Mouse (Mus musculus): Measurements from ENCODE around the gene Zic5. TPM values are rescaled to one million over a fixed set of nuclear protein-coding genes. Genes with fewer than 3 reads are reported as not detected.
A peak's percentile ranks its signal among the peaks of the same experiment; 100 is the strongest.

Zic5 gene
- polyA plus RNA-seq, 1 experiment from 2014 or later, result not detected

DNA sequence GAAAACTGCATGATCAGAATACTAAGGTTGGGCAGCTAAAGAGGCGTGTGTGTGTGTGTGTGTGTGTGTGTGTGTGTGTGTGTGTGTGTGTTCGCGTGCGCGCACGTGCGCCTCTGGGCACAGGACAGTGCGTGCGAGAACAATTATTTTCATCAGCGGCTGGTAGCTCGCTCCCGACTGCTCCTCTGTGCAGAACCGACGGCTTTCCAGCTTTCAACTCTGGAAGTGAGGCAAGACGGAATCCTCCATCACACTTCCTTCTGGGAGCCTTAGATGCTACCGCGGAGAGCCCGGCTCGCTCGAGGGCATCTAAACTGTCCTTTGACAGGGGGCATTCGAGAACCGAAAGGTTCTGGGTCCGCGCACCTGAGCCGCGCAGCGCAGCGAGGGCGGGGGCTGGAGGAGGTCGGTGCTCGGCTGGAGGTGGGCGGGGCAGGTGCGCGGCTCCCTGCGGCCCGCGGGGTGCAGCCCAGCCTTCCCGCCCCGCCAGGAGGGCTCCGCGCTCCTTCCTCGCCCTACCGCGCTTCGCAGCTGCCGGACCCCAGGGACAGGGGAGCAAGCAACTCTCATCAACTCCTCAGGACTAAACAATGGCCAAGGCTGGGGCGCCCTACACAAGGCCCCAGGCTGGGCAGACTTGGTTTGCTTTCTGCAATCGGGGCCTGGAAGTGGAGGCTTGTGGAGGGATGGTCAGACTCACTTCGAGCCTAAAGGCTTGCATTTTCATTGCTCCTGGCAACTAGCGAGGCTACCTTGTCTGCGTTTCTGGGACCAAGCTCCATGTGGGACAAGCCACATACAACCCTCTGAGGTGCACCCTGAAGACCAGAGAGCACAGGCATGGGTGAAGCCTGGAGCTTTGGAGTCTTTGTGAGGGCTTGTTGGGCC, 25.2 kb upstream of the Zic5 start, which contains the start of gene Gm10837:
Gene Gm10837, plus strand, starts transcription at position 146 of the 888 bp plus-strand sequence.
- H3K27me3 ChIP-seq (replicated peaks; ENCODE audit: control insufficient read depth, insufficient read depth, low read length), result peaks cover 85% of the 10 kb centered on the region
- no peak within 1 kb of the TSS for H3K27ac ChIP-seq (ENCODE audit: low read depth, low read length)
- WGBS, result 2% methylated on average over 51 of the region's 51 CpGs
- ATAC-seq, result peak; percentile 19; the same call in 1 of the 2 replicates
- H3K9ac ChIP-seq (ENCODE audit: low read depth, low read length), result no peak within 1 kb of the TSS
- no peak for TF ChIP-seq CTCF (IDR thresholded peaks at IDR 0.05; ENCODE audit: low read depth)
- no peaks in the 10 kb centered on the region for H3K4me1 ChIP-seq (replicated peaks; ENCODE audit: control insufficient read depth, insufficient read depth, low read length)
- peak within 1 kb of the TSS; percentile 49 for H3K4me2 ChIP-seq (replicated peaks; ENCODE audit: low read depth)
- H3K9me3 ChIP-seq (ENCODE audit: control insufficient read depth), result no peaks in the 10 kb centered on the region
- no peaks in the 10 kb centered on the region for H3K36me3 ChIP-seq (ENCODE audit: control insufficient read depth, insufficient read depth)
- H3K4me3 ChIP-seq (ENCODE audit: low read depth, low read length), result peak within 1 kb of the TSS; percentile 27

DNA sequence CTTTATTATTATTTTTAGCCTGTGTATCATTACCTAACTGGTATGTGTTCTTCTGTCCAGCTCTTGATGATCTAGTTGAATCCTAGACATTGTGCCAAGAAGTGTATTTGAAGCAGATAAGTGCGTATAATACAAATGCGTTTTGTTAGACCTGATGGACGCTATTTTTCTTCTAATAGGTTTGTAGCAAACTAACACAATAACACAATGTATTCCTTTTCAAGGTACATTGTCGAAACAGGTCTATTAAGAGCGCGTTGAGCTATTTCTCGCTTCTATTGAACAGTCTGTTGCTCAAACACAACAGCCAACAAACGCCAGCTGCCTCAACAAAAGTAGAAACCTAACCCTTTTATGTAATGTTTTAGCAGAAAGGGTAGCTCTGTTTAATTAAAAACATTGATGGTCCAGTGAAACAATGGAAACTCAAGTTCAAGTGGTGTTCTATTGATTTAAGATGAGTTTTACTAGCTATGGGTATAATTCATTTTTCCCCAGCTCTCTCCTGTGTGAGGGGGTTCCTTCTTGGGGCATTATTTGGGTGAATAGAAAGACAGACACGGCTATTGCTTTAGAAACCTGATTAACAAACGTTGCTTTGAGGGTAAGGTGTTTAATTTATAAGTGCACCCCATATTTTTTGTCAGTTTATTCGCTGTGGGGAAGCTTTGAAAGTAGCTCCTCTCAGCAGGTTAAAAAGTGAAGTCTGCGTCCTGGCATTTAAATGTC, 24.4 kb upstream of the Zic5 start:
- Histone ChIP-seq H3K9me3 (ENCODE audit: control insufficient read depth) (no peaks in the 10 kb centered on the region), H3K27ac (ENCODE audit: low read depth, low read length) (no peak overlapping the region), H3K9ac (ENCODE audit: low read depth, low read length) (no peak overlapping the region), H3K4me3 (ENCODE audit: low read depth, low read length) (0 out of 2 replicates have a peak overlapping the region, but pooled peaks have one; percentile 27), H3K4me2 (replicated peaks; ENCODE audit: low read depth) (no peak overlapping the region; the same call in 1 of the 2 replicates), H3K36me3 (ENCODE audit: control insufficient read depth, insufficient read depth) (no peaks in the 10 kb centered on the region), H3K4me1 (replicated peaks; ENCODE audit: control insufficient read depth, insufficient read depth, low read length) (no peaks in the 10 kb centered on the region), H3K27me3 (replicated peaks; ENCODE audit: control insufficient read depth, insufficient read depth, low read length) (peaks cover 87% of the 10 kb centered on the region)
- TF ChIP-seq CTCF (IDR thresholded peaks at IDR 0.05; ENCODE audit: low read depth), result no peak
- no peak for ATAC-seq
- WGBS, result 6% methylated on average over 12 of the region's 12 CpGs

DNA sequence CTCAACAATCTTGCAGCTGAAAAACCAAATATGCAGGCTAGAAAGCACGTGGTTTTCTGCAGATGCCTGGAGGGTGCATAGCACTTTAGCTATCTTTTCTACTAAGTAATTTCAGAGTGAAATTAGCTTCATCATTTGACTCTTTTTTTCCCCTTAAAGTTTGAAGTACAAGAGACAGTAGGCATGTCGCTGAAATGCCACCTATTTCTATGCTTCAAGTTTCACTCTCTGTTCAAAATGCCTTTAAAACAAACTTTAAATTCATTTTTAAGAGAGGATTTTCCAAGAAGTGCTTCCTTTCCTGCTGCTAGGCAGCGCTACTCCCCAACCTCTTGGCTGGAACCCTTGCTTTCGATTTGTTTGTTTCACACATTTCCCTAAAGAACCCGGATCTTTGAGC, 23.6 kb upstream of the Zic5 start:
- 3% methylated on average over 5 of the region's 5 CpGs for WGBS
- Histone ChIP-seq H3K9me3 (ENCODE audit: control insufficient read depth) (no peaks in the 10 kb centered on the region), H3K9ac (ENCODE audit: low read depth, low read length) (no peak overlapping the region), H3K4me1 (replicated peaks; ENCODE audit: control insufficient read depth, insufficient read depth, low read length) (no peaks in the 10 kb centered on the region), H3K4me2 (replicated peaks; ENCODE audit: low read depth) (no peak overlapping the region), H3K27me3 (replicated peaks; ENCODE audit: control insufficient read depth, insufficient read depth, low read length) (peaks cover 88% of the 10 kb centered on the region), H3K27ac (ENCODE audit: low read depth, low read length) (no peak overlapping the region), H3K36me3 (ENCODE audit: control insufficient read depth, insufficient read depth) (no peaks in the 10 kb centered on the region), H3K4me3 (ENCODE audit: low read depth, low read length) (no peak overlapping the region)
- ATAC-seq, result no peak
- no peak for TF ChIP-seq CTCF (IDR thresholded peaks at IDR 0.05; ENCODE audit: low read depth)

DNA sequence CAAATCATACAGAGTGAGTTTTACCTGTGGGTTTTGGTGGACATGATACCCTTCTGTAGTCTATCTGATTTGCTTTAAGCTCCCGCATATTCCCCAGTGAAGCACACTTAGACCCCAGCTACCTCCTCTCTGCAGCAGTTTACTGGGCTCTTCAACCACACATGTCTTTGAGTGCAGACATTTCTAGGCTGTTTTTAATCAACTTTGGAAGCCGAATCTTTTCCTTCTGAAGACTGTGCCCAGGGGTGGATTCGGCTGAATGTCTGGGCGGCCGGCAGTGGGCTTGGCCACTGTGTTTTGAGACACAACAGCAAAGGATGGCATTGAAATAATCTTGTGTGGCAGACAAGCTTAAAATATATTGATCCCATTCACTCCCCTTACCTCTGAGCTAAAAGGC, 21.9 kb upstream of the Zic5 start:
- H3K4me2 ChIP-seq (replicated peaks; ENCODE audit: low read depth), result no peak overlapping the region
- H3K27me3 ChIP-seq (replicated peaks; ENCODE audit: control insufficient read depth, insufficient read depth, low read length), result peaks cover 91% of the 10 kb centered on the region
- 5% methylated on average over 5 of the region's 5 CpGs for WGBS
- no peak overlapping the region for H3K4me3 ChIP-seq (ENCODE audit: low read depth, low read length)
- no peak for ATAC-seq
- H3K36me3 ChIP-seq (ENCODE audit: control insufficient read depth, insufficient read depth), result no peaks in the 10 kb centered on the region
- no peaks in the 10 kb centered on the region for H3K4me1 ChIP-seq (replicated peaks; ENCODE audit: control insufficient read depth, insufficient read depth, low read length)
- H3K9ac ChIP-seq (ENCODE audit: low read depth, low read length), result no peak overlapping the region
- no peaks in the 10 kb centered on the region for H3K9me3 ChIP-seq (ENCODE audit: control insufficient read depth)
- H3K27ac ChIP-seq (ENCODE audit: low read depth, low read length), result no peak overlapping the region
- TF ChIP-seq CTCF (IDR thresholded peaks at IDR 0.05; ENCODE audit: low read depth), result no peak

DNA sequence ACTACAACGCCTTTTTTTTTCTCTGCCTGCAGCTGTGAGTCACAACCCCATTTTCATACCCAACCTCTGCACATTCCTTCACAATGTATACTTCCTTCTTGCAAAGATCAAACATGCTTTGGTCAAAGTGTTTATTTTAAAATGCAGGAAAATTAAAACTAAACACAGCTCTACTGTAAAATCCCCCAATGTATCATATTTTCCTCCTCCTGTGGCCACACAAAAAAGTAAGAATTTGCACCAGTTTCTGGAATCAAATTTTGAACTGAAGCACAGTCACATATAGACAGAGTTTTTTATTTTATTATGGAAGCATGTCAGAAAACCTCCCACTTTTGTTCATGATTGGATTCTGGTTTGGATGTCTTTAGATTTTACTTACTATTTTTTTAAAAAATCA, 21.1 kb upstream of the Zic5 start:
- ATAC-seq, result no peak

DNA sequence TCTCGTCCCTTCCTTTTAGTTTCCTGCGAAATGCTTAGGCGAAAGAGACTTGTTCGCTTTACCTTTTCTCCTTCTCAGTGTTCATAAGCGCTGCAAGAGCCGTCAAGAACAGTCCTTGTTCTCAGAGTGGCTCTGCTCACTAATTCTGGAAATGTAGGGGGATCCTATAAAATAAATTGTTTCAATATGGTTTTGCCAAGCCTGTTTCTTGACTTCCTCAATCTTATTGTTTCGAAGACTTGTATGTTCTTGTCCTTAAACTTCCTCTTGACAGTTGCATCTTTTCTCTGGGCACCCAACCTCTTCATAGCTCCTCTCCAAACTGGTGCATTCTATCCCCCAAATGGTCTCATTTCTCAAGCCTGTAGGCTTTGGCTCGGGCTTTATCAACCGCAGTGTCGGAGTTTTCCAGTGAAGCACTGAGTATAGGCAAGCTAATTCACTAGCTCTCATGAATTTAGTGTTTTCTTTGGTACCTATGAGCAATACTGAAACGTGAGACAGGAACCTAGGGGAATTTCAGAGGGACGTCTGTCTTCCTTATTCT, 20.2 kb upstream of the Zic5 start:
- H3K27me3 ChIP-seq (replicated peaks; ENCODE audit: control insufficient read depth, insufficient read depth, low read length), result peaks cover 95% of the 10 kb centered on the region
- no peak for TF ChIP-seq CTCF (IDR thresholded peaks at IDR 0.05; ENCODE audit: low read depth)
- no peak for ATAC-seq
- 4% methylated on average over 12 of the region's 12 CpGs for WGBS
- H3K27ac ChIP-seq (ENCODE audit: low read depth, low read length), result no peak overlapping the region
- no peaks in the 10 kb centered on the region for H3K36me3 ChIP-seq (ENCODE audit: control insufficient read depth, insufficient read depth)
- no peaks in the 10 kb centered on the region for H3K4me1 ChIP-seq (replicated peaks; ENCODE audit: control insufficient read depth, insufficient read depth, low read length)
- H3K4me2 ChIP-seq (replicated peaks; ENCODE audit: low read depth), result no peak overlapping the region
- no peaks in the 10 kb centered on the region for H3K9me3 ChIP-seq (ENCODE audit: control insufficient read depth)
- H3K9ac ChIP-seq (ENCODE audit: low read depth, low read length), result no peak overlapping the region
- H3K4me3 ChIP-seq (ENCODE audit: low read depth, low read length), result no peak overlapping the region

More for the DNA sequence above, 21.1 kb upstream of the Zic5 start:
- Histone ChIP-seq H3K36me3 (ENCODE audit: control insufficient read depth, insufficient read depth) (no peaks in the 10 kb centered on the region), H3K4me1 (replicated peaks; ENCODE audit: control insufficient read depth, insufficient read depth, low read length) (no peaks in the 10 kb centered on the region), H3K27ac (ENCODE audit: low read depth, low read length) (no peak overlapping the region), H3K4me2 (replicated peaks; ENCODE audit: low read depth) (no peak overlapping the region), H3K9ac (ENCODE audit: low read depth, low read length) (no peak overlapping the region), H3K27me3 (replicated peaks; ENCODE audit: control insufficient read depth, insufficient read depth, low read length) (peaks cover 96% of the 10 kb centered on the region), H3K4me3 (ENCODE audit: low read depth, low read length) (no peak overlapping the region), H3K9me3 (ENCODE audit: control insufficient read depth) (no peaks in the 10 kb centered on the region)
- 8% methylated on average over 1 of the region's 1 CpGs for WGBS
- TF ChIP-seq CTCF (IDR thresholded peaks at IDR 0.05; ENCODE audit: low read depth), result no peak

Measured in intestine, postnatal 0 days (tissue).